Mouse (Mus musculus) intestine, embryonic 15.5 days (tissue): ENCODE data around the gene Bsg. TPM values are rescaled to one million over a fixed set of nuclear protein-coding genes. Genes with fewer than 3 reads are reported as not detected.

Experiments used
- ATAC-seq: fragments of 200-750 bp; cut with Nextera tagmentation; 2 replicates; pipeline ENCODE4 v1.8.0; 2017; ENCODE audit warnings: moderate TSS enrichment, moderate library complexity
- H3K27ac ChIP-seq: fragments of 300-500 bp; sonication (generic); 2 replicates; pipeline ENCODE4 v1.5.1; 2015; ENCODE audit warnings: mild to moderate bottlenecking, inconsistent platforms
- H3K27me3 ChIP-seq: fragments of 300-500 bp; sonication (generic); replicated peaks from 2 replicates; pipeline ENCODE4 v1.6.1; 2015; ENCODE audit warnings: inconsistent platforms
- H3K36me3 ChIP-seq: fragments of 300-500 bp; sonication (generic); 2 replicates; pipeline ENCODE4 v1.6.1; 2015; ENCODE audit warnings: inconsistent platforms
- H3K4me1 ChIP-seq: fragments of 300-500 bp; sonication (generic); replicated peaks from 2 replicates; pipeline ENCODE4 v1.6.1; 2015; ENCODE audit warnings: inconsistent platforms
- H3K4me2 ChIP-seq: fragments of 300-500 bp; sonication (generic); replicated peaks from 2 replicates; pipeline ENCODE4 v1.6.1; 2015; ENCODE audit warnings: mild to moderate bottlenecking, inconsistent platforms
- H3K4me3 ChIP-seq: fragments of 300-500 bp; sonication (generic); replicated peaks from 2 replicates; pipeline ENCODE4 v1.5.1; 2015; ENCODE audit warnings: inconsistent platforms
- H3K9ac ChIP-seq: fragments of 300-500 bp; sonication (generic); 2 replicates; pipeline ENCODE4 v1.6.1; 2015; ENCODE audit warnings: inconsistent platforms
- H3K9me3 ChIP-seq: fragments of 300-500 bp; sonication (generic); 2 replicates; pipeline ENCODE4 v1.6.1; 2016; ENCODE audit warnings: inconsistent platforms
- whole genome bisulfite sequencing: fragments of 180-500 bp; shearing (Covaris S2); methylation state at CpG from one replicate; pipeline ENCODE4 v1.1.7; 2015; 5-methylcytosine and 5-hydroxymethylcytosine counted together
- polyA plus RNA-seq: library from polyadenylated mRNA; unstranded; fragments of >200 nt; fragmentation: Nextera tagmentation; extraction: Ambion mirVana; gene quantifications from 2 replicates; pipeline ENCODE4 v1.2.1, GENCODE M21; 2015

The Bsg gene
- polyA plus RNA-seq, 1 experiment from 2014 or later, result 1,119 TPM

DNA sequence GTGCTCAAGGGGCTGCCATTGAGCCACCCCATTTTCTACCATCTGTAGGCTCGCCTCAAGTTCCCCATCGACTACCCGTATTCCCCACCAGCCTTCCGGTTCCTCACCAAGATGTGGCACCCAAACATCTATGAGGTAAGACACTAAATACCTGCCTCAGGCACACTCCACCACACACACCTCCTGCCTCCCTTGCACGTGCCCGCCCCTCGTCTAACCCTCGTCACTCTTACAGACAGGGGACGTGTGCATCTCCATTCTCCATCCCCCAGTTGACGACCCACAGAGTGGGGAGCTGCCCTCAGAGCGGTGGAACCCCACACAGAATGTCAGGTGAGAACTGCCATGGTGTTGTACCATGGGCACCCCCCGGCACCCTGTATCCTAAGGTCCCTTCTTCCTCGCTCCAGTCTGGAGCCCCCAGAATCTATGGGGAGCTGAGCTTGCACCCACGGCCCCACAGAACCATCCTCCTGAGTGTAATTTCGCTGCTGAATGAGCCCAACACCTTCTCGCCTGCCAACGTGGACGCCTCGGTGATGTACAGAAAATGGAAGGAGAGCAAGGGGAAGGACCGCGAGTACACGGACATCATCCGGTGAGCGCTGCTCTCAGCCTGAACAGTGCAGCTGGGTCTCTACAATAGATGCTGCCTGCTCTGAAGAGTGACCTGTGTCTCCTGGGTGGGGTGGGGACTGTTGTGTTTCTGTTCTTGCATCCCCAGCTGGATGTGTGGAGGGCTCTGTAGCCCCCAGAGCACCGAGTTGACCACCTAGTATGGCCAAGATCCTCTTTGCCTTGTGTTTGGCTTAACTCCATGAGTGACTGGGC, 19.3 kb upstream of the Bsg start:
- no peaks in the 10 kb centered on the region for H3K9me3 ChIP-seq
- H3K27ac ChIP-seq, result no peak overlapping the region
- H3K36me3 ChIP-seq, result peaks cover 43% of the 10 kb centered on the region
- WGBS, result 92% methylated on average over 25 of the region's 25 CpGs
- no peak overlapping the region for H3K4me2 ChIP-seq
- H3K4me3 ChIP-seq, result no peak overlapping the region
- no peaks in the 10 kb centered on the region for H3K27me3 ChIP-seq
- no peak overlapping the region for H3K9ac ChIP-seq
- no peak for ATAC-seq
- peaks cover 24% of the 10 kb centered on the region for H3K4me1 ChIP-seq

DNA sequence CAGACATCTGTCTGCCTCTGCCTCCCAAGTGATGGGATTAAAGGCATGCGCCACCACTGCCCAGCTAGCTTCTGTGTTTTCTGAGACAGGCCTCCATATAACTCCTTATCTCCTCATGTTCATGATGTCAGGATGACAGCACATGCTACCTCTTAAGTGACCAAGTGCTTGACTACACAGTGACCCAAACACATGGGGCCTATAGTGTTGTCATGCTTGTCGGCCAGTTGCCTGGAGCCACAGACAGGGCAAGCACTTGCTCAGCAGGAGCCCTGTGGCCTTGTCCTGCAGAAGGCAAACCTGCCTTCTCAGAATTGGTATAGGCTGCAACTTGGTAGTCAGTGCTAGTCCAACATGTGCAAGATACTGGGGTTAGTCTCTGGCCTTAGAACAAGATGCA, 18.1 kb upstream of the Bsg start:
- no peaks in the 10 kb centered on the region for H3K27me3 ChIP-seq
- H3K9ac ChIP-seq, result no peak overlapping the region
- no peak overlapping the region for H3K27ac ChIP-seq
- H3K4me3 ChIP-seq, result no peak overlapping the region
- H3K4me2 ChIP-seq, result no peak overlapping the region
- H3K4me1 ChIP-seq, result peaks cover 15% of the 10 kb centered on the region
- no peaks in the 10 kb centered on the region for H3K9me3 ChIP-seq
- H3K36me3 ChIP-seq, result peaks cover 43% of the 10 kb centered on the region
- ATAC-seq, result no peak
- WGBS, result 81% methylated on average over 2 of the region's 2 CpGs

DNA sequence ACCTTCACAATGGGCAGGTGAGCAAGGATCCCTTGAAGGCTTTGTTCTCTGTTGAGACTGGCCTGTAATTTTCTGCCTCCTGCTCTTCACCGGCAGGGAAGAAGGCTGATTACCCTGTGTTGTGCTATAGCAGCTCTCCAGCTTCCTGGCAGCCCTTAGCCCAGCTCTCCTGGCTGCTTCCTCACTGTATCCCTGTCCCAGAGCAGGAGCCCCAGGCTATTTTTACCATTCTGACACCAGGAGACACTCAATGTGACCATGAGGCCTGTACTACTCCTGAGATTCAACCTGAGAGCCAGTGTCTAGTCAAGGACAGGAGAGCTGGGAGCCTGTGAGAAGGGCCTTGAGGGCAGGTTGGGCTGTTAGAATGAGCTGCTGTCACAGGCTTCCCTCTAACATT, 17.6 kb upstream of the Bsg start:
- H3K27ac ChIP-seq, result no peak overlapping the region
- WGBS, result 96% methylated on average over 1 of the region's 1 CpGs
- H3K4me3 ChIP-seq, result no peak overlapping the region
- H3K9ac ChIP-seq, result no peak overlapping the region
- H3K36me3 ChIP-seq, result peaks cover 43% of the 10 kb centered on the region
- peaks cover 15% of the 10 kb centered on the region for H3K4me1 ChIP-seq
- H3K27me3 ChIP-seq, result no peaks in the 10 kb centered on the region
- ATAC-seq, result no peak
- no peaks in the 10 kb centered on the region for H3K9me3 ChIP-seq
- H3K4me2 ChIP-seq, result no peak overlapping the region

DNA sequence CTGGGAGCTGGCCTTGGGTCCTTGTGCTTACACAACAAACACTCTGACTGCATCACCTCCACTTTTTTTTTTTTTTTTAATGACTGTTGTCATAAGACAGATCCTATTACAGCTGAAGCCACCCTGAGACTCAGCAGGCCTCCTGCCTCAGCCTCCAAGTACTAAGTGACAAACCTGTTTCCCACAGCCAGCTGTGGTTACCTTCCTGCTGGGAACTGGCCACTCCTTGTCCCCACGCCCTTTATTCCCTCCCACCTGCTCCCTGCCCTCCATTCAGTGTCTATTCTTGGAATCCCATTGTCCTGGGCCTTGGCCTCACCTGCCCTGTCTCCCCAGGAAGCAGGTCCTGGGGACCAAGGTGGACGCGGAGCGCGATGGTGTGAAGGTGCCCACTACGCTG, 16.8 kb upstream of the Bsg start:
- H3K9ac ChIP-seq, result no peak overlapping the region
- 91% methylated on average over 6 of the region's 6 CpGs for WGBS
- no peak overlapping the region for H3K4me2 ChIP-seq
- ATAC-seq, result no peak
- H3K27me3 ChIP-seq, result no peaks in the 10 kb centered on the region
- H3K4me1 ChIP-seq, result peaks cover 15% of the 10 kb centered on the region
- H3K36me3 ChIP-seq, result peaks cover 43% of the 10 kb centered on the region
- no peaks in the 10 kb centered on the region for H3K9me3 ChIP-seq
- H3K4me3 ChIP-seq, result no peak overlapping the region
- no peak overlapping the region for H3K27ac ChIP-seq

DNA sequence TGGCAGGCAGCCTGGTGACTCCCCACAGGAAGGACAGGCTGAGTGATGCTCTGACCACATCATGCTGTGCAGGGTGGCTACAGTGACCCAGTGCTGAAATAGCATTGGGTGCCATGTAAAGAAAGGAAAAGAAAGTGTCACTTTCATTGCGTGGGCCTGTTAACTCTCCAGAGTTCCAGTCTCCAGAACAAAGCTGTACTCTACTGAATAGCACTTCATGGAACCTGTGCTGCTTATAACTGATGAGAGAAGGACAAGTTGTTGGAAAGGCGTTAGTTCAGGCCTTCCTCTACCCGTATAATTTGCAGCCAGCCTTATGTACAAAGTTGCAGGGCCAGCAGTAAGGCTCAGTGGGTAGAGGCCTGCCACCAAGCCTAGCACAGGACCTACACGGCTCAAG, 15.6 kb upstream of the Bsg start, which contains the start of gene Gzmm:
Gzmm (plus strand) TSS at position 301 of the 400 bp plus-strand sequence.
- peaks cover 43% of the 10 kb centered on the region for H3K36me3 ChIP-seq
- H3K27me3 ChIP-seq, result no peaks in the 10 kb centered on the region
- no peaks in the 10 kb centered on the region for H3K9me3 ChIP-seq
- no peak within 1 kb of the TSS for H3K4me2 ChIP-seq
- no peak within 1 kb of the TSS for H3K4me3 ChIP-seq
- ATAC-seq, result no peak
- peaks cover 7% of the 10 kb centered on the region for H3K4me1 ChIP-seq
- WGBS, result 71% methylated on average over 4 of the region's 4 CpGs
- no peak within 1 kb of the TSS for H3K27ac ChIP-seq
- H3K9ac ChIP-seq, result no peak within 1 kb of the TSS

DNA sequence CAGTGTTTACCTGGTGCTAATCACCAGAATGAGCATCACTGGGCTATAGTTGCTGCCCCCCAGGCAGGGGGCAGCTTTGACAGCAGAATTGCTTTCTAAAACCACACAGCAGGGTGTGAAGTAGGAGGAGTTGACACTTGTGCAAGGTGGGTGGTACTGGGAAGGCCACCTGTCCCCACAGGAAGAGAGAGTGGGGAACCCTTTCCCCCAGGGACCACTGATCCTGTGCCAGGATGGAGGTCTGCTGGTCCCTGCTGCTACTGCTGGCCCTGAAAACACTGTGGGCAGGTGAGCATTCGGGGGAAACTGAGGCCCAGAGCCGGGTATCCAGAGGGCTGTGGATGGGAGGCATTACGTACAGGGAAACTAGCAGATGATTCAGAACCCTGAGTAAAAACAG, 15.1 kb upstream of the Bsg start:
- Histone ChIP-seq H3K27me3 (no peaks in the 10 kb centered on the region), H3K9ac (no peak overlapping the region), H3K4me2 (no peak overlapping the region), H3K27ac (no peak overlapping the region), H3K36me3 (peaks cover 43% of the 10 kb centered on the region), H3K4me3 (no peak overlapping the region), H3K4me1 (peaks cover 2% of the 10 kb centered on the region), H3K9me3 (no peaks in the 10 kb centered on the region)
- no peak for ATAC-seq
- WGBS, result 85% methylated on average over 3 of the region's 3 CpGs

DNA sequence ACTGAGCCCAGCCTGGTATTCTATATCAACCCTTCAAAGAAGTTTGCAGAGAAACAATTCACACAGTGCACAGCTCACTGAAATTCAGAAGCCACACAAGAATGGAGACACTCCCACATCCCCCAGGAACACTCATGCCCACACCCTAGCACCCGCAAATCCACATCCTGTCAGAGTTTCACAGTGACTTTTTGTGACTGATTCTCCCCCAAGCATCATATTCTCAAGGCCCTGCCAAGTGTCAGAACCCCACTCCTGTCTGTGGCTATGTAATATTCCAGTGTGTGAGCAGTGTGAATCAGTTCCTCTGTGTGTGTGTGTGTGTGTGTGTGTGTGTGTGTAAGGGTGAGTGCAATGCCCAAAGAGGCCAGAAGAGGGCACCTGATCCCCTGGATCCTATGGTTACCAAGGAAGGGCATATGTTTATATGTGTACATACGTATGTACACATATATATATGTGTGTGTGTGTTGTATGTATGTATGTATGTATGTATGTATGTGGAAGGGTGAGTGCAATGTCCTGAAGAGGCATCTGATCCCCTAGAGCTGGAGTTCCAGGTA, 12.2 kb upstream of the Bsg start:
- H3K4me1 ChIP-seq, result peaks cover 17% of the 10 kb centered on the region
- no peak overlapping the region for H3K27ac ChIP-seq
- no peak overlapping the region for H3K4me2 ChIP-seq
- peaks cover 21% of the 10 kb centered on the region for H3K36me3 ChIP-seq
- no peaks in the 10 kb centered on the region for H3K9me3 ChIP-seq
- 97% methylated on average over 2 of the region's 2 CpGs for WGBS
- no peak overlapping the region for H3K9ac ChIP-seq
- ATAC-seq, result no peak
- H3K4me3 ChIP-seq, result no peak overlapping the region
- no peaks in the 10 kb centered on the region for H3K27me3 ChIP-seq

DNA sequence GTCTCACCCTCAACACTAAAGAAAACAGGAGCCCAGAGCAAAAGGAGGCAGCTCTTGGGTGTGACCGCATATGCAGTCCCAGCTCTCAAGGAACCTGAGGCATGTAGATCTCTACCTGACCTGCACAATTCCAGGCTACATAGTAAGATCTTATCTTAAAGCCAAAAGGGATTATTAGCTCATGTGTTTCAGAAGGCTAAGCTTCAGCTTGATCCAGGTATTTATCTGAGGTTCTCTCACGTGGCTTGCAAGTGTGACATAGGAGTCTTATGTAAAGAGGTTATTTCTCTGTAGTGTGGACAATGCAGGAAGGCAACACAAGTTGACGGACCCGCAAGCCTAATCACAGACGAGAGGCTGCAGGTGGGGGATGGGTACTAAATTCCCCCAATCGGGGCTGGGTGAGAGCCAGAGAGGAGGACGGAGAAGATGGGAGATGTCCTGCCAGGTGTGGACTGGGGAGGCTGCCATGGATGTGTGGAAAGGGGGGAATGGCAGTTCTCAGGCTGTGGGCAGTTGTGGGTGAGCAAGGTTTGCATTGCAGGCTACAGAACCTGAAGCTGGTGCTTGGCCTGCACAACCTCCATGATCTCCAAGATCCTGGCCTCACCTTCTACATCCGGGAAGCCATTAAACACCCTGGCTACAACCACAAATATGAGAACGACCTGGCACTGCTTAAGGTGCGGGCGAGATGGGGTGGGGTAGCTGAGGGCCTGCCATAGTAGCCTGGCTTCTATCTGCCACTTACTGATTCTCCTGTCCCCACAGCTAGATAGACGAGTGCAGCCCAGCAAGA, 10.5 kb upstream of the Bsg start:
- no peaks in the 10 kb centered on the region for H3K27me3 ChIP-seq
- WGBS, result 73% methylated on average over 12 of the region's 12 CpGs
- H3K4me1 ChIP-seq, result peaks cover 24% of the 10 kb centered on the region
- no peak for ATAC-seq
- no peak overlapping the region for H3K9ac ChIP-seq
- H3K4me3 ChIP-seq, result no peak overlapping the region
- H3K4me2 ChIP-seq, result no peak overlapping the region
- no peak overlapping the region for H3K27ac ChIP-seq
- peaks cover 6% of the 10 kb centered on the region; the same call in 1 of the 2 replicates for H3K36me3 ChIP-seq
- H3K9me3 ChIP-seq, result no peaks in the 10 kb centered on the region

DNA sequence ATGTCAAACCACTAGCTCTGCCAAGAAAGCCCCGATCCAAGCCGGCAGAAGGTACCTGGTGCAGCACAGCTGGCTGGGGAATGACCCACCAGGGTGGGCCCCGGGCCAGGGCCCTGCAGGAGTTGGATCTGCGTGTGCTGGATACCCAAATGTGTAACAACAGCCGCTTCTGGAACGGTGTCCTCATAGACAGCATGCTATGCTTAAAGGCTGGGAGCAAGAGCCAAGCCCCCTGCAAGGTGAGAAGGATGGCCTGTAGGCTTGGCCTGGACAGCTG, 10.0 kb upstream of the Bsg start:
- Histone ChIP-seq H3K27me3 (no peaks in the 10 kb centered on the region), H3K4me2 (no peak overlapping the region), H3K36me3 (peaks cover under 1% of the 10 kb centered on the region; the same call in 1 of the 2 replicates), H3K4me3 (no peak overlapping the region), H3K4me1 (peaks cover 24% of the 10 kb centered on the region), H3K9ac (no peak overlapping the region), H3K9me3 (no peaks in the 10 kb centered on the region), H3K27ac (no peak overlapping the region)
- 83% methylated on average over 6 of the region's 6 CpGs for WGBS
- no peak for ATAC-seq

DNA sequence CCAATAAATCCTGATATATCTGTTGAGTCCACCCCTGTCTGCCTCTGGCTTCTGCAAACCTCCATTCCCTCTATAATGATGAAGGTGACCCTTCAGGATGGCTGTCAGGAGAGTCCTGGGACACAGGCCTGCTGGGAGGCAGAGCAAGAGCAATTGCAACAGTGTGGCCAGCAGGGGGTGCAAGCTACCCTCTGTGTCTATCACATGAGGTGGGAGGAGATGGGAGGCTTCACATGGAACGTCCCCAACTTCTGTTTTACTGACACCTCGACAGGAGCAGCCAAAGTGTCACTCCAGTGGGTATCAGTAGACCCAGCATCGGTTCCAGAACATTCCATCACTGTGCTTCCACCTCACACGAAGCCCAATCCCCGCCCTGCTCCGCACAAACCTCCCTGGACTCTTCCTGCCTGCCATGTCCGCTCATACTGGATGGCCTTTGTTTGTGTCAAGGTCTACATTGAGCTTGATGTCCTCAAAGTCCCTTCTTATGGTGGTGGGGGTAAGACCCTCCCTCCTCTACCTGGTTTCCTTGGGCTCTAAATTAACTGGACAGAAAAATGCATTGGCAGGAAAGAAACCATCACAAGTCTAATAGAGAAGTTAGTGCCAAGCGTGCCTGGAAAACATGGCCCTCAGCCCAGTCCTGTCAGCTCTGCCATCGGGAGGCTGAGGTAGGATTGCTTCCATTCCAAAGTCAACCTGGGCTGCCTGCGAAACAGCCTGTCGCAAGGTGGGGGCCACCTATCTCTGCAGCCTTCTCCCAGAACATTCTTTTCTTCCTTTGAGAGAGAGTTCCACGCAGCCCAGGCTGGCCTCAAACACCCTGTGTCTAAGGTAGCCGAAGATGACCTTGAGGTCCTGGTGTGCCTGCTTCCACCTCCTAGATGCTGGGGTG, 8.8 kb upstream of the Bsg start:
- Histone ChIP-seq H3K27ac (peak overlapping the region; percentile 87), H3K4me3 (no peak overlapping the region), H3K9ac (peak overlapping the region; percentile 13; the same call in 1 of the 2 replicates), H3K9me3 (no peaks in the 10 kb centered on the region), H3K4me1 (peaks cover 24% of the 10 kb centered on the region), H3K4me2 (peak overlapping the region; percentile 18), H3K27me3 (no peaks in the 10 kb centered on the region), H3K36me3 (no peaks in the 10 kb centered on the region)
- WGBS, result 50% methylated on average over 13 of the region's 13 CpGs
- ATAC-seq, result peak; percentile 47

DNA sequence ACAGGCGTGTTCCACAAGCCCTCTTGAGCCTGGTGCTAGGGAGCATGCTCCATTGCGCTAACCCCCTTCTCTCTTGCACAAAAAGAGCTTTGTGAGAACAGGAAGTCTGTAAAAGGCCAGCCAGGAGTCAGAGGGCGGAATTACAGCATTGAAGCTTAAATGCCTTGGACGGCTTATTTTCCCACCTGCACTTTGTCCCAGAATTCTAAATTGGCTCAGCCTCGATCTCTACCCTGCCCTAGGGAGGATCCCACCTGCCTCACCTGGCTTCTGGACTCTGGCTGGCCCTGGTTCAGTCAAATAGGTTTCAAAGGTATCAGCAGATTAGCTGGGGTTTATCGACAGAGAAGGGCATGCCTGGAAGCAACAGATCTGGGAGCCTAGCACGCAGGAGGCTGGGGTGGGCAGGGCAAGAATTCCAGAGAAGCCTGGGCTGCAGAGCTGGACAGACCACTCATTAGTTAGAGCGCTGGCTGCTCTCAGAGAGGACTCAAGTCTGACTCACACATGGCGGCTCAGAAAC, 8.1 kb upstream of the Bsg start:
- Histone ChIP-seq H3K4me3 (no peak overlapping the region), H3K4me1 (peaks cover 26% of the 10 kb centered on the region), H3K27ac (peak overlapping the region; percentile 87), H3K36me3 (no peaks in the 10 kb centered on the region), H3K9me3 (no peaks in the 10 kb centered on the region), H3K9ac (peak overlapping the region; percentile 13; the same call in 1 of the 2 replicates), H3K4me2 (peak overlapping the region; percentile 18), H3K27me3 (no peaks in the 10 kb centered on the region)
- peak; percentile 84 for ATAC-seq
- 26% methylated on average over 9 of the region's 9 CpGs for WGBS
